Mouse (Mus musculus) urinary bladder, postnatal 14 days (tissue): ENCODE measurements around the gene Ift88.
"Not testable (repeated sequence)": the region's sequence is repeated elsewhere in the genome, so short reads cannot be mapped to it uniquely, and the experiment has no call there.

Experiments used
- DNase-seq: peaks from one replicate; pipeline ENCODE4 v3.0.0; 2021; ENCODE audit warnings: low spot score

Ift88 gene

GRCm38 (mm10) chr14:57452516-57452915 is 28.7 kb downstream of the Ift88 start:
- DNase-seq: no peak

GRCm38 (mm10) chr14:57459883-57460282 is 36.0 kb downstream of the Ift88 start:
- no peak for DNase-seq

- not testable (repeated sequence) for DNase-seq
Observed at GRCm38 (mm10) chr14:57460326-57460725, 36.5 kb downstream of the Ift88 start.

GRCm38 (mm10) chr14:57462871-57463270 is 39.0 kb downstream of the Ift88 start:
- DNase-seq: no peak

- DNase-seq: peak; percentile 4
Observed at GRCm38 (mm10) chr14:57475057-57475456, 51.2 kb downstream of the Ift88 start.

- no peak for DNase-seq
Observed at GRCm38 (mm10) chr14:57482262-57482661, 58.4 kb downstream of the Ift88 start.

GRCm38 (mm10) chr14:57484183-57484582 is 60.3 kb downstream of the Ift88 start:
- DNase-seq: no peak

GRCm38 (mm10) chr14:57489696-57490095 is 65.8 kb downstream of the Ift88 start:
- DNase-seq: no peak

GRCm38 (mm10) chr14:57493840-57494239 is 70.0 kb downstream of the Ift88 start:
- DNase-seq: no peak

GRCm38 (mm10) chr14:57503729-57504128 is 79.9 kb downstream of the Ift88 start:
- no peak for DNase-seq

GRCm38 (mm10) chr14:57509554-57509953 is 85.7 kb downstream of the Ift88 start:
- peak; percentile 15 for DNase-seq

GRCm38 (mm10) chr14:57515156-57515762 is 91.4 kb downstream of the Ift88 start:
- no peak for DNase-seq

GRCm38 (mm10) chr14:57517001-57517400 is 93.1 kb downstream of the Ift88 start:
- no peak for DNase-seq

- no peak for DNase-seq
Observed at GRCm38 (mm10) chr14:57523762-57524161, 99.9 kb downstream of the Ift88 start.

- DNase-seq: peak; percentile 21
Observed at GRCm38 (mm10) chr14:57524671-57525387, 101.0 kb downstream of the Ift88 start, which contains the start of gene Il17d. Il17d (plus strand) TSS chr14:57524777.

- DNase-seq: peak; percentile 82
Observed at GRCm38 (mm10) chr14:57525388-57526049, 101.7 kb downstream of the Ift88 start.

GRCm38 (mm10) chr14:57526050-57526623 is 102.3 kb downstream of the Ift88 start:
- no peak for DNase-seq

- DNase-seq: no peak
Observed at GRCm38 (mm10) chr14:57527122-57527521, 103.3 kb downstream of the Ift88 start.

- DNase-seq: no peak
Observed at GRCm38 (mm10) chr14:57527598-57527997, 103.7 kb downstream of the Ift88 start.

- no peak for DNase-seq
Observed at GRCm38 (mm10) chr14:57529086-57529785, 105.4 kb downstream of the Ift88 start.

- no peak for DNase-seq
Observed at GRCm38 (mm10) chr14:57529786-57530515, 106.1 kb downstream of the Ift88 start.
